Mouse (Mus musculus): ENCODE measurements at regions not wholly inside any gene's neighbourhood (a gene's known extent, or its start where the extent isn't known, plus 50 kb on each side); places are given as distances from the start of the nearest gene placed in this dataset.

DNA sequence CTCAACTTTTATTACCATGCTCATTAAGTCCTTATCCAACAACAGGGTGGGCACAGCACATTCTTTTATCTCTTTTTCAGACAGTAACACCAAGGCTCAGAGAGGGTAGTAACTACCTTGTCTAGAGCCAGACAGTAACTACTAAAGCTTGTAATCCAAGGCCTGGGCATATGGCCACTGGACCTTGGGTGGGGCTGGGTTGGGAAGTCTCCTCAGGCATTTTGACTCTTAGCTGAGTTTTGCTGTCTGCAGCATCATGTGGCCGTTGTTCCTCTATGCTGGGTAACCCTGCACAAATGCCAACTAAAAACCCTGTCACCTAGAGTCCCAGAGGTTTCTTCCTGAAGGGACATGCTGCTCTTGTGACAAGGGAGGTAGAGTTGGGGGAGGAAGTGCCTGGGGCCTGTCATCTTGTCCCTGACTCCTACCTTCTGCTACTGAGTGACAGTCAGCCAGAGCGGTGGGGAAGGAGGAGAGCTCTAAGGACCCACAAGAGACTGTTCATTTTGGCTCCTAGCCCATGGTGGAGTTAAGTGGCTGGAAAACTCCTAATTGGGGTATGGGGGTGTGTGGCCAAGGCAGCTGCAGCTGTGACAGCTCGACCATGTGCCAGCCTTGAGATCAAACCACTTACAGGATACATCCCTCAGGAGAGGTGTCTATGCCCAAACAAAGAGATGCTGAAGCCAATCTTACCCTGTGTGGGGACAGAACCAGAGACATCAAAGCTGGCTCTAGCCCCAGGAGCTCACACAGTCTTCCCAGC, 170.4 kb downstream of the Trim29 start:
- TF ChIP-seq CTCF (IDR thresholded peaks at IDR 0.05; ENCODE audit: low read depth, low read length) (no peak), TAL1 (conservative IDR thresholded peaks at IDR 0.05; ENCODE audit: low read depth, low read length) (no peak), GATA1 (IDR thresholded peaks at IDR 0.05; ENCODE audit: borderline replicate concordance, low read length) (no peak), POLR2AphosphoS5 (IDR thresholded peaks at IDR 0.05; ENCODE audit: insufficient replicate concordance, low read depth, low read length) (no peak), GATA2 (IDR thresholded peaks at IDR 0.05; ENCODE audit: borderline replicate concordance, low read depth, low read length) (no peak)
